Mouse (Mus musculus) inflammation-experienced regulatory T-cells, adult 16 weeks (primary cell): ENCODE results near the gene Gm5485. TPM values are rescaled to one million over a fixed set of nuclear protein-coding genes. Genes with fewer than 3 reads are reported as not detected.

Source experiments
- polyA plus RNA-seq: library from polyadenylated mRNA; unstranded; fragments of 100-300 nt; shearing (Covaris generic); gene quantifications from one replicate; pipeline ENCODE4 v1.2.1, GENCODE M21; 2017

The Gm5485 gene
- not detected for polyA plus RNA-seq

DNA sequence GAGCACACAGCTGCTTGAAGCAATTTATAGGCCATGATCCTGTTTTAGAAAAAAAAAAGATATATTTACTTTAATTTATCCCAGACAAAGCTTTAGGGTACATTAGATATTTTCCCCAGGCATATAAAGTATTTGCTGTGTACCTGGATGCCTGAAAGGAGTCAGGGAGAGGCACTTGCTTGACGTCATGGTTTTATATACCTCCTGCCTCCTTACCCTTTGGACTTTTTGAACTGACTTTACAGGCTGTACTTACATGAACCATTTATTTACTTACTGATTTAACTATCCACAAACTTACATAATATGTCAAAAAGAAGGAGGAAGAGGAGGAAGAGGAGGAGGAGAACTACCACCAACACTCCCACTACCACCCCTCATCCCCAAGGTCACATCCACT is at the start of gene Gm5485:
TSS of gene Gm5485 (minus strand) at position 171 of the 400 bp plus-strand sequence.

DNA sequence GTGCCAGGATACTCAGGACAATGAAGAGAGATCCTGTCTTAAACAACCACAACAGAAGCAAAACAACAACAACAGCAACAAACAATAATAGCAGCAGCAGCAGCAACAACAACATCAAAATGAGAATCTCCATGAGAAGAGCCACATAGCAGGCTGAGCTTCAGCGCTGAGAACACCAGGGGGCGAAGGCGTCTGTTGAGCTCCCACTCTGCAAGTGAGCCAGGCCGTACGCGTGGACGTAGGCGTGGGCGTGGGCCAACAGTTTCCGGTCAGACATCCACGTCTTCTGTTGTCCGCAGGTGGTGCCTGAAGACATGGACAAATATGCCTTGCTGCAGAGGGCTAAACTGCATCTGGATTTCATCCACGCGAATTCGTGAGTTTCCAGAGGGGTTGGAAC is 18.8 kb upstream of the Gm5485 start, which contains the start of gene Morc1:
TSS of gene Morc1 (plus strand) at position 211 of the 400 bp plus-strand sequence.

Other genes with a start within 250 kb of the Gm5485 start
- not detected for gene Dppa4, start 128.7 kb downstream of the Gm5485 start, polyA plus RNA-seq
- not detected for gene Dppa2, start 108.5 kb downstream of the Gm5485 start, polyA plus RNA-seq
- 0.55 TPM for gene Morc1, start 18.8 kb upstream of the Gm5485 start, polyA plus RNA-seq